Mouse (Mus musculus): ENCODE results near the gene Tmco1. TPM values are rescaled to one million over a fixed set of nuclear protein-coding genes. Genes with fewer than 3 reads are reported as not detected.

Tmco1 gene
- total RNA-seq, 2 experiments from 2014 or later, result 48.7 to 51.7 TPM

- DNase-seq (ENCODE audit: low spot score in 2 of 2), result no peak
- intact Hi-C loops (cut with DNase I), result no loop called here
Measured at GRCm38 (mm10) chr1:167362819-167363218, 54.6 kb downstream of the Tmco1 start.

DNA sequence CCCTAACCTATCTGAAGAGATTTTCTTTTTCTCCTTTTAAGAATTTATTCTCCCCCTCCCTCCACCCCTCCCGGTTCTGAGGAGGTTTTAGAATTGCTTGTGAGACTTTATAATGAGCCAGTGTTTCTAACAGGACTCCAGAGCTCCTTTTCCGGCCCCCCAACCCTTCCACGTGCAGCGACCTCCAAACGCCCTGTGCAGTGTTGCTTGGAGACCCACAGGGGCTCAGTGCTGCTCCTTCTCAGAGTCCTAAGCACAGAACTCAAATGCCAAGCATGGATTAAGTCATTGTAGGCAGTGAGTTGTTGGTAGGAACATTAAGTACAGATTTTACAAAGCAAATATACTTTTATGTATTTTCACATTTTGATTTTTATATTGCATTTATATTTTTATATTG lies 55.1 kb downstream of the Tmco1 start:
- intact Hi-C loops (cut with DNase I), result no loop called here
- DNase-seq (ENCODE audit: low spot score in 2 of 2), result no peak

DNA sequence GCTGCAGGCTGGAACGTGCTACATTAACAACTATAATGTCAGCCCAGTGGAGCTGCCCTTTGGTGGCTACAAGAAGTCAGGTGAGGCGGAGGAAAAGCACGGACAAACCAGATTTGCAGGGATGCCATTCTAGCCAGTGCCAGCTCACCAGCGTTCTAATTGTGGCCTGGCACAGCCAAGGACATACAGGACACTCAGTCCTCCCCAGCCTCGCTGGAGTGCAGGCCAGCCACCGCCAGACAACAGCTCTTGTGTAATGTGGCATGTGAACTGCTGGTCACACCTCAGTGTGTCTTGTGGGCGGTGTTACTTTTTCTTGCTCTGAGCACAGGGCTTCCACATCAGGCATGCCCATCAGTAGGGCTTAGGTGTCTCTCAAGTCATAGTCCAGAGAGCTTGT lies 57.6 kb downstream of the Tmco1 start:
- intact Hi-C loops (cut with DNase I), result no loop called here
- no peak for DNase-seq (ENCODE audit: low spot score in 2 of 2)

GRCm38 (mm10) chr1:167366621-167367020 lies 58.4 kb downstream of the Tmco1 start:
- intact Hi-C loops (cut with DNase I), result no loop called here
- no peak for DNase-seq (ENCODE audit: low spot score in 2 of 2)

DNA sequence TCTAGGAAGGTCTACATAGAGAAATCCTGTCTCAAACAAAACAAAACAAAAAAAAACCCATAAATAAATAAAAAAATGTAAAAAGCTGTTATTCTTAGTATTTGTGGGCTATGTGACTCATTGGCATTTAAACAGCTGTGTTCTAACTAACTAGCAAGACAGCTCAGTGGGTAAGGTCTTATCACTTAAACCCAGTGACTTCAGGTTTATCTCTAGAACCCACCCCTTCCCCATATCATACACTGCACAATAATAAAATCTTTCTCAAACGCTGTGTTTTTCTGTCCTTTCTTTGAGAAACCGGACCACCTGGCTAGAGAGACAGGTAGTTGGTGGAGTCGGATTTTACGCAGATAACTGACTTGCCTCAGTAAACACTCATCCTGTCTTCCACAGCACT lies 59.8 kb downstream of the Tmco1 start:
- no peak for DNase-seq (ENCODE audit: low spot score in 2 of 2)
- intact Hi-C loops (cut with DNase I), result no loop called here

DNA sequence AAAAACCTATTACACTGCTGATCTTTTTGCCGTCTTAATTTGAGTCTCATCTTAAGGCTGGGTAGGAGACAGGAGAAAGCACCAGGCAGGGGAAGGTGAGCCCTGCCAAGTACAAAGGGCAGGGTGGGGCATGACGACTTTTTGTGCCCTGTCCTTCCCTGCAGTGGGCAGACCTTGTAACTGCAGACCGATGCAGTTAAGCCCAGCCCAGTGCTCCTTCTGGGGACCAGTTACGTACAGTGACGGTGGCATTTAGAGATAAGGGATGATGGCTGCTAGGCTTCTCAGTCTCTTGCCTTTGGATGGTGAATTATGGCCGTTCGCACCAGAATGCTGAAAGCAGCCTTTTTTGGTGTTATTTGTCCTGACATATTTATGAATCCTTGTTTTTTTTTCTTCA lies 60.3 kb downstream of the Tmco1 start:
- intact Hi-C loops (cut with DNase I), result no loop called here
- DNase-seq (ENCODE audit: low spot score in 2 of 2), result no peak

- intact Hi-C loops (cut with DNase I), result loop anchor here (1.0 kb wide), 1 partner anchor 24 kb away; no protein-coding TSS in a partner anchor
Measured at GRCm38 (mm10) chr1:167369905-167370304, 61.7 kb downstream of the Tmco1 start.

DNA sequence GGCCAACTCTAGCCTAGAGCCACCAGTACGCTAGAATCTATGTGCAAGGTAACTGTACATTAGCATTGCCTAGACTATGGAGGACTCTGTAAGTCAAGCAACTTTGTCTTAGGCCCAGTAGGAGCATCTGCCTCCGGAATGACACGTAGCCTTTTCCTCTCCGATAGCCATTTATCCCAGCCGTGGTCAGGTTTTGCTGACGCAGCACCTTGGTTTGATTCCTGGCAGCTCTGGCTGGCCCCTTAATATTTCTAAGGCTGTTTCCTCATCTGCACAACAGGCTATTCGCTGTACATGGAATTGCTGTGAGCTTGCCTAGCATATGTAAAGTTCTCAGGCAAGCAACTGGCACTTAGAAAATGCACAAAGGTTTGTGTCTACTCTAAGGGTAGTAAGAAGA lies 64.6 kb downstream of the Tmco1 start:
- intact Hi-C loops (cut with DNase I), result no loop called here
- no peak for DNase-seq (ENCODE audit: low spot score in 2 of 2)

More at GRCm38 (mm10) chr1:167369905-167370304, 61.7 kb downstream of the Tmco1 start:
- peak; percentile 83 to 92 for DNase-seq (ENCODE audit: low spot score in 2 of 2)

DNA sequence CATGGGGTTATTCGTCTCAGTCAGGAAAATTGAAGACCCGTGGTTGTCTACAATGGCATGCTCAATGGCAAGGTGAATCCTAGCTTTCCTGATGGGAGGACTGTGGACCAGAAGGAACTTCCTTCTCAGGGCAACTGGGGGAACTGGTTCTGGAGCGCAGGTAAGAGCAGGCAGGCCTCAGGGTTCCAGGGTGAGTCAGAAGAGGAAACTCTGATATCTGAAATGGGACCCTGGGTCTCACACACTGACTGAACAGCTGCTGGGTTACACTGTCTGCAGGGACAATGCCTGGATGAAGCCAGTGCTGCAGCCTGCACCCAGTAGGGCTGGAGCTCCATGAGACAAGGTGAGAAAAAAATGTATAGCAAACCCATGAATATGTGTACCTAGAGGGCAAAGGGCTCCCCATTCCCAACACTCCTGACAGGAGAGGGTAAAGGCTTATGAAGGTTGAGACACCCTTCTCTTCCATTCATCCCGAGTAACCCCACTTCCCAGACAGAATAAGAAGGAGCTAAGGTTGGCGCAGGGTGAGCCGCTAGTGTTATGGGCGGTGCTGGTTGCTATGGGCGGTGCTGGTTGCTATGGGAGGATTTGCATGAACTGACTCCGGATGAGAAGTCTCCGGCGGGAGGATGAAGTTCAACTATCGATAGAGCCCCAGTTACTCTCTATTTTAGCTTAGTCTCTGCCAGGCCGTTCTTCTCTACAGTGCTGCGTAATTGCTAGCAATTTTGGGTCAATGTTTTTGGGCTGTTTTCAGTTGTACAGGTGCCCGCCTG lies 66.0 kb downstream of the Tmco1 start:
- intact Hi-C loops (cut with DNase I), result no loop called here
- no peak for DNase-seq (ENCODE audit: low spot score in 2 of 2)

DNA sequence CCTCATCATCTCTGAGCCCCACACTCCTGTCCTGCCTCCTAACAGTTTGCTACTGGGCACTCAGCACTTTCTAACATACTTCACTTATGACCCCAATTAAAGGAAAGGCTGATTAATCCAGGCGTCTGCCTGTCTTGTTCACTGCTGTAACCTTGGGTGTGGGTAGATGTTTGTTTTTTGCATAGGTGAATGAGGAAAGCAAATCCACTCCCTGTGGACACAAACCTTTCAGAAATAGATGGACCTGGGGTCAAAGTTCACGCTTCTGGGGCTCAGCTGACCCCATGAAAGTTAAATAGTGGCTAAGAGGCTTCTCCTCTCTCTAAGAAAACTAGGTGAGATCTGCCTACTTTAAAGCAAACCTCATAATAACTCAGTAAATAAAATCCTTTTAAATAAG lies 66.8 kb downstream of the Tmco1 start:
- intact Hi-C loops (cut with DNase I), result no loop called here
- DNase-seq (ENCODE audit: low spot score in 2 of 2), result no peak

- intact Hi-C loops (cut with DNase I), result no loop called here
- DNase-seq (ENCODE audit: low spot score in 2 of 2), result no peak
Measured at GRCm38 (mm10) chr1:167378019-167378418, 69.8 kb downstream of the Tmco1 start.

- no peak for DNase-seq (ENCODE audit: low spot score in 2 of 2)
- intact Hi-C loops (cut with DNase I), result no loop called here
Measured at GRCm38 (mm10) chr1:167379751-167380150, 71.6 kb downstream of the Tmco1 start.

DNA sequence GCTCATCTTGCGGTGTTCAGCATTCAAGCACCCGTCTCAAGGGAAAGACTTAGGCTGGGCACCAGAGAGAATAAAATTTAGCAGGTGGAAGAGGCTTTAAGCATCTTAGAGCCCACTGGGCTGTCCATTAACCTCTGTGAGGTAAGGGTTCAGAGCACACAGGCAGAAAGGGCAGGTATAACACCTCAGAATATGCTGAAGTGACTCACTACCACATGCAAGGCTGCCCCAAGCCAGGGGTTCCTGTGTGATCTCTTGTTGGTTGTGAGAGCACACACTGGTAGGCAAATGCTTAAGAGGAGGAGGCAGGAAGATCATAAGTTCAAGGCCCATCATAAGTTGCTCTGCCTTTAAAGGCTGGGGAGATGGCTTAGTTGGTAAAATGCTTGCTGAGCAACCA lies 72.0 kb downstream of the Tmco1 start:
- DNase-seq (ENCODE audit: low spot score in 2 of 2), result no peak
- intact Hi-C loops (cut with DNase I), result no loop called here

GRCm38 (mm10) chr1:167381050-167382015 lies 73.2 kb downstream of the Tmco1 start:
- intact Hi-C loops (cut with DNase I), result no loop called here
- no peak for DNase-seq (ENCODE audit: low spot score in 2 of 2)

GRCm38 (mm10) chr1:167382316-167382715 lies 74.1 kb downstream of the Tmco1 start:
- DNase-seq (ENCODE audit: low spot score in 2 of 2), result no peak

DNA sequence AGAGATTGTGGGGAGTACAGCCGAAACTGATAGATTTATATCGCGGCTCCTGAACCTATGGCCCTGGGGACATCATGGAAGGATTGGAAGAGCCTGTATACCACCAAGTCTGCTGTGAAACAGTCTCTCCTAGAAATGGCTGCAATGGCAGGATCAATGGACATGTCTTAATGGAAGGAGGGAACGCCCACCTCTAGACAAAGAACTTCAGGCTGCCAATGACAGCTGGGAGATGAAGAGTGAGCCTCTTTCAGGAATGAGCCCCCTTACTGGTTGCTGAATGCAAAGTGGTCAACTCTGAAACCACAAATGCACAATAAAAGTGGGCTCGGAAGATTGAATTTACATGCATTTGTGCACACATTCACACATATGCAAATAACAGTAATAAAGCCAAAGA lies 74.6 kb downstream of the Tmco1 start:
- DNase-seq (ENCODE audit: low spot score in 2 of 2), result no peak
- intact Hi-C loops (cut with DNase I), result no loop called here

More at GRCm38 (mm10) chr1:167382316-167382715, 74.1 kb downstream of the Tmco1 start:
- intact Hi-C loops (cut with DNase I), result no loop called here

GRCm38 (mm10) chr1:167383178-167383577 lies 75.0 kb downstream of the Tmco1 start:
- no peak for DNase-seq (ENCODE audit: low spot score in 2 of 2)

More at GRCm38 (mm10) chr1:167383178-167383577, 75.0 kb downstream of the Tmco1 start:
- intact Hi-C loops (cut with DNase I), result no loop called here

Measured in left cerebral cortex, postnatal 25 days (tissue).